Mouse (Mus musculus) limb, embryonic 10.5 days (tissue): ENCODE data around the gene 5730522E02Rik. TPM values are rescaled to one million over a fixed set of nuclear protein-coding genes. Genes with fewer than 3 reads are reported as not detected.

Experiments
- DNase-seq: peaks from one replicate; pipeline ENCODE4 v3.0.0-alpha.2; 2017; ENCODE audit warnings: low spot score
- H3K27ac ChIP-seq: fragments of 300-500 bp; sonication (generic); 2 replicates; pipeline ENCODE4 v1.5.1; 2016; ENCODE audit warnings: mild to moderate bottlenecking
- H3K27me3 ChIP-seq: fragments of 300-500 bp; sonication (generic); 2 replicates; pipeline ENCODE4 v1.6.1; 2016; ENCODE audit warnings: low read depth, mild to moderate bottlenecking; ENCODE audit not compliant: poor library complexity, severe bottlenecking
- H3K36me3 ChIP-seq: fragments of 300-500 bp; sonication (generic); 2 replicates; pipeline ENCODE4 v1.6.1; 2016; ENCODE audit warnings: mild to moderate bottlenecking, moderate library complexity
- H3K4me1 ChIP-seq: fragments of 300-500 bp; sonication (generic); 2 replicates; pipeline ENCODE4 v1.6.1; 2016
- H3K4me3 ChIP-seq: fragments of 300-500 bp; sonication (generic); 2 replicates; pipeline ENCODE4 v1.5.1; 2016; ENCODE audit warnings: mild to moderate bottlenecking, moderate library complexity
- H3K9me3 ChIP-seq: fragments of 300-500 bp; sonication (generic); replicated peaks from 2 replicates; pipeline ENCODE4 v1.6.1; 2016; ENCODE audit warnings: mild to moderate bottlenecking
- WGBS: fragments of 180-500 bp; shearing (Covaris S2); methylation state at CpG from one replicate; pipeline ENCODE4 v1.1.7; 2016; 5-methylcytosine and 5-hydroxymethylcytosine counted together
- polyA plus RNA-seq: library from polyadenylated mRNA; unstranded; fragments of >200 nt; fragmentation: Nextera tagmentation; extraction: Ambion mirVana; gene quantifications from 2 replicates; pipeline ENCODE4 v1.2.1, GENCODE M21; 2016

5730522E02Rik gene
- polyA plus RNA-seq, 1 experiment from 2014 or later, result 7.0 TPM

DNA sequence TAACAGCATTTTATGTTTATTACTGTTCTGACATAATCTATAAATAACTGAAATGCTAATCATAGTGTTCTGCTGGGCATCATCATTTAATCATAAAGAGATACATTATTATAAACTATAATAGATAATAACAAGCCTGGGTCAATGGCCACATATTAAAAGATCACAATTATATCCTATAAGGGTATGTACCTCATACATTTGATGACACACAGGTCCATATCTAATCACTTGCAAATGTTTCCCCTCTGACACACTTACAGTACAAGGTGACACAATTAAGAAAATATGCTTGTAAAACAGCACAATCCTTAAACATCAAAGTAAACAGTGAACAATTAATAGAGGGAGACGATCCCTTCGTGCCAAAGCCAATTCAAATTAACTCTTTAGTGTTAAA, 308.2 kb downstream of the 5730522E02Rik start:
- H3K9me3 ChIP-seq, result no peaks in the 10 kb centered on the region
- H3K27me3 ChIP-seq, result no peaks in the 10 kb centered on the region
- WGBS, result 81% methylated on average over 2 of the region's 2 CpGs
- H3K4me3 ChIP-seq, result no peak overlapping the region
- H3K27ac ChIP-seq, result no peak overlapping the region
- H3K36me3 ChIP-seq, result no peaks in the 10 kb centered on the region
- H3K4me1 ChIP-seq, result no peaks in the 10 kb centered on the region
- no peak for DNase-seq

DNA sequence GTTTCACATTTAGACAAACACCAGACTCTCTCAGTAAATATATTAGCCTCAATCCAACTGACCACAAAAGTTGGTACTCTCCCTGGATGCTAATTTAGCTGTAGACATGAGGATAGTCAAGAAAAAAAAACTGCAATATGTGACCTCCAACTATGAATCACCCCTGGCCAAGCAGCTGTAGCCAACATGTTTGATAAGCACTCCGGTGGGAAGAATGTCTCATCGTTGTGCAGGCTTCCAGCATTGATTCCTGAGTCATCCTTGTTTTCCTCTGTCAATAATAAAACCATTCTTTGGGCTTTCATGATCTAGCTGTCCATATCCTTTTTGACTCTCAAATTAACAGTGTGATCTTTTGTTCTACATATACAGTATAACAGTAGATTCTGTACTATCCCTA, 308.9 kb downstream of the 5730522E02Rik start:
- Histone ChIP-seq H3K27ac (no peak overlapping the region), H3K9me3 (no peaks in the 10 kb centered on the region), H3K27me3 (no peaks in the 10 kb centered on the region), H3K36me3 (no peaks in the 10 kb centered on the region), H3K4me3 (no peak overlapping the region), H3K4me1 (no peaks in the 10 kb centered on the region)
- 70% methylated on average over 2 of the region's 2 CpGs for WGBS
- no peak for DNase-seq

DNA sequence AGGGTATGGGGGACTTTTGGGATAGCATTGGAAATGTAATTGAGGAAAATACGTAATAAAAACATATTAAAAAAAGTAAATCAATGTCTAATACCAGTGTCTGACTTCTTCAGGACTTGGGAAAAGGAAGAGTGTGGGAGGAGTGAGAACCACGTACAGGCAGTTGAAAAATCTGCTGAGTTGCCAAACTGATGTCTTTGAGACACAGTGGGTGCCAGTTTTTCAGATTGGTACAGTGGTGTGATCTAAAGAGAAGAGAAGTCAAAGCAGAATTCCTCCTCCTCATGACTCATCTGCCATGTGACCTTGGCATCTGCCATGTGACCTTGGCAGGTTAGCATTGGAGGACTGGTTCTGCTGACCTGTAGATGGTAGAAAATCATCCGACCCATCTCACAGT, 316.7 kb downstream of the 5730522E02Rik start:
- WGBS, result 93% methylated on average over 3 of the region's 3 CpGs
- no peak overlapping the region for H3K27ac ChIP-seq
- H3K36me3 ChIP-seq, result no peaks in the 10 kb centered on the region
- H3K9me3 ChIP-seq, result no peaks in the 10 kb centered on the region
- no peaks in the 10 kb centered on the region for H3K4me1 ChIP-seq
- DNase-seq, result no peak
- H3K27me3 ChIP-seq, result no peaks in the 10 kb centered on the region
- H3K4me3 ChIP-seq, result no peak overlapping the region

DNA sequence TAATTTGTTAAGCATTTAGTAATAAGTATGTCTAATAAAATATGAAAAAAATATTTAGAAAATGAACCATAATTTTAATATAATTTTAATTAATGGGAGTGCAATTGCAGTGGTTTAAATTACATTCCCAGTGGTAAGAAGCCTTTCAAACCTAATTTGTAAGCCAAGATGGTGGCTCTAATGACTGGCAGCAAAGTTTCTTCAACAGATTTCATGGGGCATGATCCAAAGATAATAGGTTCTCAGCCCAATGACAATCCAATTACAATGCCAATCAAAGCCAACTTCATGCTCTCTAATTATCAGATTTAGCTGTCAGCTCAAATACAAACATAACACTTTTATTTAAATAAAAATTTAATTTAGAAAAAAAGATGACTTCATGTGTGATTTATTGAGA, 337.6 kb downstream of the 5730522E02Rik start:
- Histone ChIP-seq H3K27ac (no peak overlapping the region), H3K9me3 (no peaks in the 10 kb centered on the region), H3K4me1 (no peaks in the 10 kb centered on the region), H3K36me3 (no peaks in the 10 kb centered on the region), H3K4me3 (no peak overlapping the region), H3K27me3 (no peaks in the 10 kb centered on the region)
- no peak for DNase-seq

DNA sequence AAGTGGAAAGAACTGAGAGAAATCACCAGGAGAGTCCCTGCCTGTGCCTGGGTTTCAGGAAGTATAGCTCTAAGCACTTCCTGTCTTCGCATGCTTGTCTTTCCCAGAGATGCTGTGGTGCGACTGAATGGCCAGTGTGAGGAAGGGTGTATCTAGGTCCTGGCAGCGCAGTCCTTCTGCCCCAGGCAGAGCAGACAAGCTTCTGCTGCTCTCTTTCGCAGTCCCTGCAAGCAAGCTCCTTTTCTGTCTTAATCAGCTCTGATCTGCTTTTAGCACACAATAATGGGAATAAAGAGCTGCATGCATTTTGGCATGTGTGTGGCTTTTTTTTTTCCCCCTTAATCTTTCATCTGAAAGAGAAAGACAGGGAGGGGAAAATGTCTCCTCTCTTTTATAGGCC, 338.2 kb downstream of the 5730522E02Rik start:
- 71% methylated on average over 4 of the region's 4 CpGs for WGBS
- H3K4me3 ChIP-seq, result no peak overlapping the region
- no peaks in the 10 kb centered on the region for H3K4me1 ChIP-seq
- no peaks in the 10 kb centered on the region for H3K36me3 ChIP-seq
- no peak overlapping the region for H3K27ac ChIP-seq
- no peaks in the 10 kb centered on the region for H3K27me3 ChIP-seq
- no peaks in the 10 kb centered on the region for H3K9me3 ChIP-seq
- DNase-seq, result no peak

DNA sequence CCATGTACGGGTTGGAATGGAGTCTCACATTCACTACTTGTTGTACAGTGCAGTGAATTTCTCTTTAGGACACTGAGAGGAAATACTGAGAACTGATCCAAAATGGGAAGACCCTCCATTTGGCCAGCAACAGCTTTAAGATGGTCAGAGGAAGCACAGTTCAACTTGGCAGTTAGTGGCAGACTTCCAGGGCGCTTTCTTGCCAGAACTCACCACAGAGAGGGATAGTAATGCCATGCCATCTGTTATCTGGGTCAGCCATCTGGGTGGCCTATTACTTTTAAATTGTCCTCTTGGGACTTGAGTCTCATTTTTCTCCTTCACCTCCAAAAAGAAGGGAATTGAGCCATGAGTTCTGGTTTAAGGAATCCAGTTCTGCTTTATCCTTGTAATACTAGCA, 344.3 kb downstream of the 5730522E02Rik start:
- Histone ChIP-seq H3K4me3 (no peak overlapping the region), H3K9me3 (no peaks in the 10 kb centered on the region)
- WGBS, result 89% methylated on average over 2 of the region's 2 CpGs

DNA sequence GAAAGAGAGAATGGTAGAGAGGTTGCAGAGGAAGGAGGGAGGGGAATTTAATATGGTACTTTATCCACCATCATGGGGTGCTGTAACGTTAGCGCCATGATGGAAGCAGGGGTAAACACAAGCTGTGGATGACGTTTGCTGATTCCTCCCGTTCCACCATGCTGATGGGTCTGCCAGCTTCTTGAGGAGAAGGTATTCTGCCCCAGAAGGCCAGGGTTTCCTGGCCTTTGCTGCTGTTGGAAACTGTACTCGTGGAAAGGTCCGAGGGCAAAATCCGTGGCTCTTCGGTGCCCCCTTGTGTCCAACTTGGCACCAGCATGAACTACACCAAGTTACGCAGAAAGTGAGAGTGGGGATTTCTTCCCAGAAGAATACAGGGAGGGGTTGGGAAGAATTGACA, 347.9 kb downstream of the 5730522E02Rik start:
- Histone ChIP-seq H3K27ac (no peak overlapping the region), H3K27me3 (no peaks in the 10 kb centered on the region; the same call in 1 of the 2 replicates), H3K4me1 (peaks cover 2% of the 10 kb centered on the region; the same call in 1 of the 2 replicates), H3K36me3 (no peaks in the 10 kb centered on the region), H3K9me3 (no peaks in the 10 kb centered on the region), H3K4me3 (no peak overlapping the region)
- 8% methylated on average over 9 of the region's 9 CpGs for WGBS
- peak; percentile 86 for DNase-seq

More for the DNA sequence above, 344.3 kb downstream of the 5730522E02Rik start:
- DNase-seq, result no peak
- Histone ChIP-seq H3K27me3 (no peaks in the 10 kb centered on the region; the same call in 1 of the 2 replicates), H3K27ac (no peak overlapping the region), H3K4me1 (peaks cover 2% of the 10 kb centered on the region; the same call in 1 of the 2 replicates), H3K36me3 (no peaks in the 10 kb centered on the region)

DNA sequence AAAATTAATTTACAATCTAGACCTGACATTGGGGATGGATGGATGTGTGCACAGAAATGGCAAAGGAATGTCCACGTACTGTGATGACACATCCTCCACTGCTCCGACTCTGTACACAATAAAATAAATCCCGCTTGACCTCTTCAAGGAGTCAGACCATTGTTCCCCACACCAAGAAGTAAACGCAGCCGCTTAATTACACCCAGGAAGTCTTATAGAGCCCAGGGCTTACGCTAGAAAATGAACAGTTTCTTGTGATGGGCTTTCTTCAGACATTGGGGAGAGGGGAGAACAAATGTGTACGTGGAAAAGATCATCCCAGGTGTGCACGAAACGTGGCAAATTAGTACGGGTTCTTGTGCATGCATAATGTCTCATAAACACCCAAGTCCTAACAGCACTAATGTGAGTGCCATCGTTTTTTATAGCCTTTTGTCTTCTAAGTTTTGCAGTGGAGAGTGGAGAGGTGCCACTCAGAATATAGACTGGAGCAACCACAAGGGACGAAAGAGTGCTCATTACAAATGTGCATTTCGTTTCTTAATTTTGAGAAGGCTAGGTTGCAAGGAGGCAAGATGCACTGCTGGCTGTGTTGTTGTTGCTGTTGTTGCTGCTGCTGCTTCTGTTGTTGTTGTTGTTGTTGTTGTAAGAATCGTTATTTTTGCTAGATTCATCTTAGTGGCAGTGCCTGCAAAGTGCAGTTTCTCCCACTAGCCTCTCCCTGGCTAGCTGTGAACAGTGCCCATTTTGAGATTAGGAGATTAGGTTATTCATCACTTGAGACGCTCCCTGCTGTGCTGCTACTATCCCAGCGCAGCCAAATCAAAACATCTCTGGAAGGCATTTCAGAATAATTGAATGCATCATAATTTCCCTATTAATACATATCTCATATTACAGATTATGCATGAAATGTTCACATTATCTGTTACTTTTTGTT, 353.7 kb downstream of the 5730522E02Rik start:
- Histone ChIP-seq H3K4me3 (no peak overlapping the region), H3K36me3 (no peaks in the 10 kb centered on the region), H3K9me3 (no peaks in the 10 kb centered on the region), H3K4me1 (peaks cover 7% of the 10 kb centered on the region; the same call in 1 of the 2 replicates), H3K27me3 (no peaks in the 10 kb centered on the region), H3K27ac (no peak overlapping the region)
- 65% methylated on average over 16 of the region's 16 CpGs for WGBS
- DNase-seq, result no peak

DNA sequence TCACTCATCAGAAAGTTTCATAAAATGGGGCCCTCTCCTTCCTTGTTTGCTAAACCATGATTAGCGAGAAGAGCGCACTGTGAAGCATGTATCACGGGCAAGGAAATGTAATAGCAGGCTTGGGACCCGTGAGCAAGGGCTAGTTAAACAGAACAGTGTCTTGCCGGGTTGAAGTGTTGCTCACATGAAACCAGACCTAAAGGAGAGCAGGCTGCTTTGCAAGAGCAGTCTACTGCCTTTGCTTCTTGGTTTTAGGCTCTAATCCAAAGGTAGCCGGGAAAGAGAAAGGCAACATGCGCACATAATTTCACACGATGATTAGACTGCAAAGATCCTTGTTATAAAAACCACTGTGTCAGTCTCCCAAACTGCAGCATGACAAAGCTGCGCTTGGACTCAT, 354.8 kb downstream of the 5730522E02Rik start:
- H3K27ac ChIP-seq, result no peak overlapping the region
- no peak for DNase-seq
- H3K9me3 ChIP-seq, result no peaks in the 10 kb centered on the region
- H3K4me3 ChIP-seq, result no peak overlapping the region
- H3K36me3 ChIP-seq, result no peaks in the 10 kb centered on the region
- H3K4me1 ChIP-seq, result peaks cover 7% of the 10 kb centered on the region; the same call in 1 of the 2 replicates
- H3K27me3 ChIP-seq, result no peaks in the 10 kb centered on the region
- 76% methylated on average over 9 of the region's 9 CpGs for WGBS

DNA sequence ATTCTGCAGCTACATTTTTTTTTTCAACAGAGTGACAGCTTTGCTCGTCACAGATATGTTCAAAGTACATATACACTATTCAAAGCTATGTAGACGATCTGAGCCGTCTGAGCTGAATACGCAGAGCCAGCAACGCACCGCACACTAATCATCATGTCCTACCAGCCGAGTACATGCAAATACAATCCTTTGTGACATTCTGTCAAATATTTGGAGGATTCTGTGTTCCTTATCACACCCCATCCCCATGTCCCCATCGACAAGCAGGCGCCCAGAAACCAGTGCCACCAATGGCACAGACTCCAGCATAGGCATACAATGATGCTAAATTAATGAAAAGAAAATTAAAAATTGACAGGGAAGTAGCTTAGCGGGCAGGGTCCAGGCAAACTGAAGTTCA, 356.3 kb downstream of the 5730522E02Rik start:
- H3K27ac ChIP-seq, result no peak overlapping the region
- H3K27me3 ChIP-seq, result no peaks in the 10 kb centered on the region
- no peaks in the 10 kb centered on the region for H3K36me3 ChIP-seq
- peaks cover 7% of the 10 kb centered on the region; the same call in 1 of the 2 replicates for H3K4me1 ChIP-seq
- H3K4me3 ChIP-seq, result no peak overlapping the region
- no peaks in the 10 kb centered on the region for H3K9me3 ChIP-seq
- no peak for DNase-seq
- 92% methylated on average over 10 of the region's 10 CpGs for WGBS

DNA sequence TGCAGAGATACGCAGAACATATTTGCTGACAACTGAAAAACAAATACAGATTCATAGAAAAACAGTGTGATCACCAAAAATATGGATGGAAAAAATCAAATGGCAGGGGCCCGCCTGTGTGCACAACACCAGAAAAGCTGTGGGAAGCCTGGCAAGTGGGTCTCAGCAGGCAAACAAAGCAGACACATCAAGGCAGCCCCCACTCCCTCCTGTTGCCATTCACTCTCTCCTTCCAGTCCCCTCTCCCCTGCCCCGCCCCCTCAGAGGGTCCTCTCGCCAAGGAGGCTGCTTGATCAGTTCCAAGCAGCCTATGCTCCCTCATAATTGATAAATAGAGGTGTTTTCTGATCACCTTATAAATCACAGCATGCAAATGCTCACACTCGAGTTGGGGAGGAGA, 357.5 kb downstream of the 5730522E02Rik start:
- H3K27me3 ChIP-seq, result no peaks in the 10 kb centered on the region
- H3K27ac ChIP-seq, result no peak overlapping the region
- H3K4me3 ChIP-seq, result no peak overlapping the region
- WGBS, result 39% methylated on average over 5 of the region's 5 CpGs
- no peak for DNase-seq
- H3K9me3 ChIP-seq, result no peaks in the 10 kb centered on the region
- no peaks in the 10 kb centered on the region for H3K36me3 ChIP-seq
- H3K4me1 ChIP-seq, result peaks cover 7% of the 10 kb centered on the region; the same call in 1 of the 2 replicates

DNA sequence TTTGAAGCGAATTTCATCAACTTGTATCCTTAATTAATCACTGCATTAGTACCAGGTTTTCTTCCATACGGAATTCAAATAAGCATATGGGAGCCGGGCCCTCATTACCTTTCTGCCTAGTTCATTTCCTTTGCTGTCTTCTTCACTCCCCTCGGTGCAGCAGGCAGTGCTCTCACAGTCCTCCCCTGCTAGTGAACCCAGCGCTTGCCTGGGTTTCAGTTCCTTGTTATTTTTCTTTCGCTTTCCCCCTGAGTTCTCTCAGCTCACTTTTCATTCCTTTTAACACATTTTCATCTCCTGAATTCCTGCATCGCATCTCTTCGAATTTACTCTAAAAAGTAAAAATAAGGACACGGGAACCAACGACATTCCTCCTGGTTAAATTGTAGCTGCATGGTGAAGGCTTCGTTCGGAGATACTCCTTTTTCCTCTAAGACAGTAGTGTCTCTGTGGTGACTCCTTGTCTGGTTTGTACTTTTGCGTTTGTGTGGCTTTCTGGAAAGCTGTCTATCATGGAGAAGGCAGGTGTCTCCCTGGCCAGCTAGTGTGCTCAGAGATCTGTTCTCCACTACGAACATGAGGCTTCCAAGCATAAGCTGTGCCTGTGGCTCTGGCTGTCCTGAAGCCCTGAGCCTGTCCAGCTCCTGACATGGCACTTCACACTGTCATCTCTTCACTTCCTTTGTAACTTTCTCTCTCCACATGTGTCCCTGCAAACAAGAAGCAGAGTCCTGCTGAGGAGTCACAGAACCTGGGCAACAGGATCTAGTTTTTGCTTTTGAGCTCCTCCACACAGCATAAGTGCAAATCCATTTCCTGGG, 361.5 kb downstream of the 5730522E02Rik start:
- no peak overlapping the region for H3K4me3 ChIP-seq

DNA sequence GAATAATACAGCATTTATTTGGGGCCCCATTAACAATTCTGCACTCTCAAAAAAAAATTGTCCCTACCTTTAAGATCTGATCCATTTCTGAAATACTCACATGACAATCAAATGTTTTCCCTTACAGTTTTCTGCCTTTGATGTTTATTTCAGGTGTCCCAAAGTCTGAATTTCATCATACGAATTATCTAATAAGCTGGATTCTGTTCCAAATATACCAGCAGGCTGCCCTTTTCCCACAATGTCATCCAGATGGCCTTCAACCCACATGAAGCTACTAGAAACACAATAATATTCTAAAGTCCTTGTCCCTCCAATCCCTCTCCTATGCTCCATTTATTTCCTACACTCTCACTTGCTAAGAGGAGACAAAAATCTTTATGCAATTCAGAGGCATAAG, 372.1 kb downstream of the 5730522E02Rik start:
- no peaks in the 10 kb centered on the region for H3K27me3 ChIP-seq
- H3K9me3 ChIP-seq, result no peaks in the 10 kb centered on the region
- no peak overlapping the region for H3K4me3 ChIP-seq
- no peaks in the 10 kb centered on the region for H3K36me3 ChIP-seq
- no peaks in the 10 kb centered on the region for H3K4me1 ChIP-seq
- no peak overlapping the region for H3K27ac ChIP-seq
- WGBS, result 84% methylated on average over 1 of the region's 1 CpGs
- no peak for DNase-seq

More for the DNA sequence above, 361.5 kb downstream of the 5730522E02Rik start:
- Histone ChIP-seq H3K4me1 (0 out of 2 replicates have a peak, but pooled peaks cover 4% of the 10 kb centered on the region), H3K27ac (no peak overlapping the region), H3K27me3 (no peaks in the 10 kb centered on the region), H3K9me3 (no peaks in the 10 kb centered on the region), H3K36me3 (no peaks in the 10 kb centered on the region)
- WGBS, result 69% methylated on average over 14 of the region's 14 CpGs
- DNase-seq, result no peak
